Mouse (Mus musculus): ENCODE results near the gene Olfr576.

- TF ChIP-seq TAL1 (IDR thresholded peaks at IDR 0.05; ENCODE audit: low read length) = no peak
- TF ChIP-seq GATA1 (IDR thresholded peaks at IDR 0.05; ENCODE audit: low read length) = no peak
These were observed 11.7 kb upstream of the Olfr576 start for GRCm38 (mm10) chr7:102950732-102951131.

Data from erythroblast, embryonic 14.5 days (primary cell).